Mouse (Mus musculus) CH12.LX (cell line): ENCODE measurements around the gene Zfp444. TPM values are rescaled to one million over a fixed set of nuclear protein-coding genes. Genes with fewer than 3 reads are reported as not detected.
"Not testable (repeated sequence)": the region's sequence is repeated elsewhere in the genome, so short reads cannot be mapped to it uniquely, and the experiment has no call there.

Experiments
- DNase-seq: peaks from one replicate; pipeline ENCODE4 v3.0.0-alpha.2; 2013; ENCODE audit errors: extremely low read depth
- H3K27ac ChIP-seq: 2 replicates; pipeline ENCODE4 v1.5.1; 2012; ENCODE audit warnings: low read depth, mild to moderate bottlenecking, control low read depth, moderate library complexity; ENCODE audit not compliant: insufficient read depth
- H3K27me3 ChIP-seq: replicated peaks from 2 replicates; pipeline ENCODE3; 2012; ENCODE audit warnings: inconsistent platforms
- H3K36me3 ChIP-seq, 2 experiments: replicated peaks in 1 of 2; 2 replicates each; pipeline versions ENCODE3 to v1.6.1; 2012; ENCODE audit warnings: inconsistent platforms in 1 of 2, low read length in 1 of 2, mild to moderate bottlenecking in 1 of 2, mixed read lengths in 1 of 2, moderate library complexity in 1 of 2; ENCODE audit not compliant: control insufficient read depth in 1 of 2, insufficient read depth in 1 of 2
- H3K4me1 ChIP-seq, 2 experiments: 2 replicates each; pipeline ENCODE4 v1.6.1; 2012; ENCODE audit warnings: inconsistent platforms in 1 of 2, moderate library complexity in 1 of 2; ENCODE audit not compliant: insufficient read depth in 2 of 2, control insufficient read depth in 1 of 2
- H3K4me2 ChIP-seq: 2 replicates; pipeline ENCODE4 v1.6.1; 2012; ENCODE audit warnings: low read depth, mild to moderate bottlenecking, control low read depth; ENCODE audit not compliant: poor library complexity, insufficient read depth, severe bottlenecking
- H3K4me3 ChIP-seq, 3 experiments: fragments of 150-350 bp in 1 of 3; sonication (generic) in 1 of 3; replicated peaks in 1 of 3; 2 replicates each; pipeline versions ENCODE3 to v1.5.1; 2011 to 2012; ENCODE audit warnings: low read depth in 2 of 3, low read length in 2 of 3, mild to moderate bottlenecking in 2 of 3, moderate library complexity in 2 of 3, control low read depth in 1 of 3, improper control_type of control experiment in 1 of 3, inconsistent platforms in 1 of 3, mixed read lengths in 1 of 3; ENCODE audit not compliant: poor library complexity in 1 of 3
- H3K79me2 ChIP-seq: replicated peaks from 2 replicates; pipeline ENCODE4 v1.6.1; 2012; ENCODE audit warnings: mild to moderate bottlenecking, moderate library complexity; ENCODE audit not compliant: control insufficient read depth, poor library complexity, insufficient read depth, severe bottlenecking; ENCODE audit errors: extremely low read depth
- H3K9ac ChIP-seq: 2 replicates; pipeline ENCODE4 v1.6.1; 2012; ENCODE audit warnings: low read depth, mild to moderate bottlenecking, control low read depth, moderate library complexity; ENCODE audit not compliant: insufficient read depth
- H3K9me3 ChIP-seq: replicated peaks from 2 replicates; pipeline ENCODE3; 2012; ENCODE audit warnings: low read length, inconsistent platforms, mixed read lengths
- CTCF ChIP-seq, 2 experiments: IDR thresholded peaks in 1 of 2; conservative IDR thresholded peaks in 1 of 2; 2 replicates each; pipeline ENCODE4 v1.5.1; 2011 to 2012; ENCODE audit warnings: low read depth in 2 of 2, low read length in 2 of 2, improper control_type of control experiment in 1 of 2, inconsistent platforms in 1 of 2, mild to moderate bottlenecking in 1 of 2, moderate library complexity in 1 of 2
- RAD21 ChIP-seq: IDR thresholded peaks from 2 replicates; pipeline ENCODE4 v1.6.1; 2011; ENCODE audit warnings: low read depth, mild to moderate bottlenecking, low read length, improper control_type of control experiment, moderate library complexity
- SMC3 ChIP-seq: IDR thresholded peaks from 2 replicates; pipeline ENCODE4 v1.6.1; 2011; ENCODE audit warnings: low read depth, low read length, improper control_type of control experiment
- dilution Hi-C: fragments of 300-500 bp; cut with MboI; formaldehyde crosslinking; loops from 2 replicates; pipeline ENCODE4 v1.14.3; 2020; ENCODE audit warnings: low sequenced_read_pairs; ENCODE audit not compliant: extremely low pct_unique_long_range_greater_than_20kb, extremely low pct_ligation_motif_present
- in situ Hi-C: fragments of 300-500 bp; cut with MboI; formaldehyde crosslinking; loops from 3 replicates; pipeline ENCODE4 v1.14.3; 2019; ENCODE audit warnings: low sequenced_read_pairs, low pct_ligation_motif_present, low pct_unique_long_range_greater_than_20kb, mixed read lengths
- polyA plus RNA-seq: library from polyadenylated mRNA; unstranded; fragments of >175 nt; gene quantifications from 2 replicates; pipeline ENCODE4 v1.2.1, GENCODE M21; 2012; ENCODE audit warnings: low read depth; ENCODE audit not compliant: insufficient read length
- total RNA-seq, 2 experiments: library from RNA; depleted of rRNA; stranded (reverse); fragments of 300-350 nt in 1 of 2; fragments of >200 nt in 1 of 2; gene quantifications; 2 replicates each; pipeline ENCODE4 v1.2.3; 2012 to 2014

Zfp444 gene
- total and polyA plus RNA-seq, 3 experiments: 16.0 to 23.3 (median 18.1) TPM

DNA sequence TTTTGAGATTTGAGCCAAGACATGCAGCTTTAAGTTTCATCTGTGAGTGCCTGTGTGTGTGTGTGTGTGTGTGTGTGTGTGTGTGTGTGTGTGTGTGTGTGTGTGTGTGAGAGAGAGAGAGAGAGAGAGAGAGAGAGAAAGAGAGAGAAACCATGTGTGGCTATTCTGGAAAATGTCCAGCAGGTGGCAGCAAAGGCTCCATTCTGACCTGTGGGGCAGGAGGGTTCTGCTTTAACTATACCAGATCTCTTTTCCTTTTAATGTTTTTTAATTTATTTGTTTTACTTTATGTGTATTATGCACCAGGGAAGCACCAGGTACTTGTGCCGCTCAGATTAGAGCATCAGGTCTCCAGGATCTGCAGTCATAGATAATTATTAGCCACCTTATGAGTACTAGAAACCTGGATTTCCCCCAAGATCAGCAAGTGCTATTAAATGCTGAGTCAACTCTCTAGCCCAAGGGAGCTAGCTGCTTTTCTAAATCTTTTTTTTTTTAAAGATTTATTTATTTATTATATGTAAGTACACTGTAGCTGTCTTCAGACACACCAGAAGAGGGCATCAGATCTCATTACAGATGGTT, 68.9 kb downstream of the Zfp444 start:
- H3K4me2 ChIP-seq, H3K9me3 ChIP-seq, H3K79me2 ChIP-seq, H3K4me3 ChIP-seq, H3K27ac ChIP-seq, in situ Hi-C loops, dilution Hi-C loops, H3K36me3 ChIP-seq, H3K9ac ChIP-seq, H3K4me1 ChIP-seq: not testable (repeated sequence)
- peak; percentile 54 for DNase-seq
- TF ChIP-seq CTCF (conservative IDR thresholded peaks at IDR 0.05 in 1 of 2, IDR thresholded peaks at IDR 0.05 in 1 of 2; ENCODE audit: low read depth in 2 of 2, low read length in 2 of 2) (peak; percentile 4 to 69; a peak in 2 of 4 replicates), SMC3 (peak; percentile 51), RAD21 (peak; percentile 49)
- H3K27me3 ChIP-seq: peaks cover 46% of the 10 kb centered on the region

Other genes with a start within 250 kb of the Zfp444 start
- gene Vmn1r65, start 161.2 kb upstream of the Zfp444 start, total RNA-seq (2012; rRNA removed): not detected in 2 replicates
- not detected in 2 replicates for gene Vmn1r65, start 161.2 kb upstream of the Zfp444 start, total RNA-seq (2014; rRNA removed)
- not detected in 2 replicates for gene Vmn1r65, start 161.2 kb upstream of the Zfp444 start, polyA plus RNA-seq
- 0.42 and 0.63 TPM in 2 replicates for gene Nlrp4c, start 127.1 kb upstream of the Zfp444 start, total RNA-seq (2012; rRNA removed)
- 0.08 and 0.16 TPM in 2 replicates for gene Nlrp4c, start 127.1 kb upstream of the Zfp444 start, total RNA-seq (2014; rRNA removed)
- 0.20 and 0.26 TPM in 2 replicates for gene Nlrp4c, start 127.1 kb upstream of the Zfp444 start, polyA plus RNA-seq
- gene Zfp787, start 16.2 kb upstream of the Zfp444 start, total RNA-seq (2012; rRNA removed): 24.8 and 28.3 TPM in 2 replicates
- 17.5 and 22.1 TPM in 2 replicates for gene Zfp787, start 16.2 kb upstream of the Zfp444 start, total RNA-seq (2014; rRNA removed)
- gene Zfp787, start 16.2 kb upstream of the Zfp444 start, polyA plus RNA-seq: 19.0 and 19.3 TPM in 2 replicates
- not detected in 2 replicates for gene Galp, start 24.9 kb downstream of the Zfp444 start, total RNA-seq (2012; rRNA removed)
- not detected in 2 replicates for gene Galp, start 24.9 kb downstream of the Zfp444 start, total RNA-seq (2014; rRNA removed)
- not detected in 2 replicates for gene Galp, start 24.9 kb downstream of the Zfp444 start, polyA plus RNA-seq
- gene Zscan5b, start 50.1 kb downstream of the Zfp444 start, total RNA-seq (2012; rRNA removed): not detected in 2 replicates
- gene Zscan5b, start 50.1 kb downstream of the Zfp444 start, total RNA-seq (2014; rRNA removed): not detected in 2 replicates
- gene Zscan5b, start 50.1 kb downstream of the Zfp444 start, polyA plus RNA-seq: not detected in 2 replicates
- not detected in 2 replicates for gene Epp13, start 80.5 kb downstream of the Zfp444 start, total RNA-seq (2012; rRNA removed)
- gene Epp13, start 80.5 kb downstream of the Zfp444 start, total RNA-seq (2014; rRNA removed): not detected in 2 replicates
- gene Epp13, start 80.5 kb downstream of the Zfp444 start, polyA plus RNA-seq: not detected in 2 replicates
- 0.50 and 0.51 TPM in 2 replicates for gene Zfp667, start 114.4 kb downstream of the Zfp444 start, total RNA-seq (2012; rRNA removed)
- gene Zfp667, start 114.4 kb downstream of the Zfp444 start, total RNA-seq (2014; rRNA removed): 0.46 and 0.58 TPM in 2 replicates
- gene Zfp667, start 114.4 kb downstream of the Zfp444 start, polyA plus RNA-seq: 0.56 and 0.87 TPM in 2 replicates
- gene Zfp583, start 159.1 kb downstream of the Zfp444 start, total RNA-seq (2012; rRNA removed): not detected in 2 replicates
- not detected in 2 replicates for gene Zfp583, start 159.1 kb downstream of the Zfp444 start, total RNA-seq (2014; rRNA removed)
- gene Zfp583, start 159.1 kb downstream of the Zfp444 start, polyA plus RNA-seq: not detected in 2 replicates
- gene Gm3854, start 171.5 kb downstream of the Zfp444 start, total RNA-seq (2012; rRNA removed): not detected in 2 replicates
- gene Gm3854, start 171.5 kb downstream of the Zfp444 start, total RNA-seq (2014; rRNA removed): not detected in 2 replicates
- gene Gm3854, start 171.5 kb downstream of the Zfp444 start, polyA plus RNA-seq: not detected in 2 replicates
- not detected in 2 replicates for gene Zfp78, start 191.1 kb downstream of the Zfp444 start, total RNA-seq (2012; rRNA removed)
- not detected in 2 replicates for gene Zfp78, start 191.1 kb downstream of the Zfp444 start, total RNA-seq (2014; rRNA removed)
- gene Zfp78, start 191.1 kb downstream of the Zfp444 start, polyA plus RNA-seq: not detected in 2 replicates
- 0.88 and 1.1 TPM in 2 replicates for gene Zfp28, start 211.1 kb downstream of the Zfp444 start, total RNA-seq (2012; rRNA removed)
- 0.82 and 2.5 TPM in 2 replicates for gene Zfp28, start 211.1 kb downstream of the Zfp444 start, total RNA-seq (2014; rRNA removed)
- gene Zfp28, start 211.1 kb downstream of the Zfp444 start, polyA plus RNA-seq: 1.2 TPM in 2 replicates
- not detected in 2 replicates for gene Smim17, start 226.5 kb downstream of the Zfp444 start, total RNA-seq (2012; rRNA removed)
- not detected in 2 replicates for gene Smim17, start 226.5 kb downstream of the Zfp444 start, total RNA-seq (2014; rRNA removed)
- not detected in 2 replicates for gene Smim17, start 226.5 kb downstream of the Zfp444 start, polyA plus RNA-seq
- gene Gm20715, start 238.1 kb downstream of the Zfp444 start, total RNA-seq (2012; rRNA removed): not detected in 2 replicates
- gene Gm20715, start 238.1 kb downstream of the Zfp444 start, total RNA-seq (2014; rRNA removed): not detected in 2 replicates
- not detected in 2 replicates for gene Gm20715, start 238.1 kb downstream of the Zfp444 start, polyA plus RNA-seq